In the genomic region with DNA sequence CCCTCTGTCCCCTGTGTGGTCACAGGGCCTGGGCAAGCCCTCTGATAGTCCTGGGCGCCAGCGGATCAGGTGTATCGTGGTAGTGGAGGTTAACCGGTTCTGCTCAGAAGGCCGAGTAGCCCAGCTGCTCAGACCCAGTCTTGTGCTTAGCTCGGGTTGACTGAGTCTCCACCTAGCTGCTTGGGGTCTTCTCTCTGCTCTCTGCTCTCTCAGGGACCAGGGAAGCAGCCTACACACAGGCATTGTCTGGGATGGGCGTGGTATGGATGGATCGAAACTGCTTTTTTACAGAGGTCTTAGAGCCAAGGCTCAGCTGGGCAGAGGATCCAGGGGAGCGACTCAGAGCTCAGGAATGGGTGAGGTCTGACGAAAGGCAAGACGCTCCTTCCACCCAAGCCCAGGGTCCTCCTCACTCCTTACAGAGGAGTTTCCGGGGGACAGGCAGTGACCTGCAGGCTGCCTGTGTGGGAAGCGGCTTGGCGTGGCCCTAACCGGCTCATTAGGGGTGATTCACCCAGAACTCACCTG, we compare ENCODE assay signal across 29 mouse cellular contexts. TPM values are rescaled to one million over a fixed set of nuclear protein-coding genes. Genes with fewer than 3 reads are reported as not detected.
DNase-seq lines count a peak whose midpoint lies in the region; ATAC-seq and TF ChIP-seq lines count a peak whose summit lies in the region.
"Had no signal": no experiment of that assay in that cellular context is flagged by ENCODE, and none has a peak within 500 bp of the region (broad histone marks: within the 10 kb centered on the region; RNA-seq: fewer than 3 reads in every experiment).

No protein-coding gene starts in this region.

- intact Hi-C loops in heart, adult 2 months (cut with DNase I) = no loop called here

- H3K27ac ChIP-seq in heart, embryonic 10.5 days = peak overlapping the region; percentile 23; the same call in 1 of the 2 replicates
- H3K27ac ChIP-seq in heart, adult 2 months = no peak overlapping the region
- no peak overlapping the region for H3K27ac ChIP-seq in hindbrain, embryonic 14.5 days
- H3K27ac ChIP-seq: hindbrain, embryonic 13.5 days; liver, embryonic 15.5 days; neural tube, embryonic 12.5 days had no signal

- TF ChIP-seq POLR2A in heart, adult 2 months (IDR thresholded peaks at IDR 0.05; ENCODE audit: insufficient read depth, low read depth, low read length) = no peak
- no peak for TF ChIP-seq POLR2A in myocyte (IDR thresholded peaks at IDR 0.05; ENCODE audit: insufficient read length, low read depth)

- H3K4me1 ChIP-seq in heart, embryonic 10.5 days = peaks cover 52% of the 10 kb centered on the region
- peaks cover 8% of the 10 kb centered on the region for H3K4me1 ChIP-seq in heart, adult 2 months (ENCODE audit: control insufficient read depth, insufficient read depth, low read length)
- H3K4me1 ChIP-seq in hindbrain, embryonic 14.5 days (replicated peaks; ENCODE audit: control insufficient read depth, insufficient read depth, low read length) = peaks cover 22% of the 10 kb centered on the region

- no peak overlapping the region for H3K9ac ChIP-seq in heart, adult 2 months (ENCODE audit: low read depth, low read length)
- H3K9ac ChIP-seq in hindbrain, embryonic 14.5 days = no peak overlapping the region
- H3K9ac ChIP-seq: heart, embryonic 12.5 days; hindbrain, embryonic 13.5 days; lung, embryonic 14.5 days; neural tube, embryonic 12.5 days had no signal

- no peak for TF ChIP-seq EP300 in heart, adult 2 months (IDR thresholded peaks at IDR 0.05; ENCODE audit: insufficient read depth, low read depth, low read length)

- H3K79me2 ChIP-seq in heart, adult 2 months (replicated peaks; ENCODE audit: control insufficient read depth, insufficient read depth, low read length) = no peaks in the 10 kb centered on the region
- no peaks in the 10 kb centered on the region for H3K79me2 ChIP-seq in myocyte (ENCODE audit: control insufficient read depth, insufficient read depth)

- 65% methylated on average over 15 of the region's 15 CpGs for WGBS in heart, embryonic 10.5 days
- 83% methylated on average over 15 of the region's 15 CpGs for WGBS in heart, adult 2 months
- 69% methylated on average over 15 of the region's 15 CpGs for WGBS in hindbrain, embryonic 14.5 days

- no peak overlapping the region for H3ac ChIP-seq in myocyte (ENCODE audit: control insufficient read depth, insufficient read length)

- H3K4me2 ChIP-seq in myocyte (ENCODE audit: low read depth) = peak overlapping the region; percentile 32
- H3K4me2 ChIP-seq in hindbrain, embryonic 14.5 days (replicated peaks) = no peak overlapping the region
- H3K4me2 ChIP-seq: heart, embryonic 12.5 days; hindbrain, embryonic 13.5 days; liver, embryonic 15.5 days; lung, embryonic 14.5 days; neural tube, embryonic 12.5 days had no signal

- no peaks in the 10 kb centered on the region for H3K27me3 ChIP-seq in heart, embryonic 10.5 days (ENCODE audit: insufficient read depth, poor library complexity, severe bottlenecking)
- H3K27me3 ChIP-seq in heart, adult 2 months (ENCODE audit: control insufficient read depth, insufficient read depth, low read length) = no peaks in the 10 kb centered on the region
- H3K27me3 ChIP-seq in myocyte (ENCODE audit: control insufficient read depth, insufficient read depth, insufficient read length) = no peaks in the 10 kb centered on the region
- no peaks in the 10 kb centered on the region for H3K27me3 ChIP-seq in hindbrain, embryonic 14.5 days (ENCODE audit: control insufficient read depth, insufficient read depth, low read length)
- H3K27me3 ChIP-seq: heart, embryonic 12.5 days; neural tube, embryonic 12.5 days had no signal

- no peaks in the 10 kb centered on the region for H3K9me3 ChIP-seq in heart, embryonic 10.5 days
- no peaks in the 10 kb centered on the region for H3K9me3 ChIP-seq in hindbrain, embryonic 14.5 days (ENCODE audit: control insufficient read depth, low read length)
- H3K9me3 ChIP-seq: heart, embryonic 12.5 days; hindbrain, embryonic 13.5 days; liver, embryonic 15.5 days; midbrain, embryonic 10.5 days; neural tube, embryonic 12.5 days had no signal

- H3K4me3 ChIP-seq in heart, embryonic 10.5 days = no peak overlapping the region
- no peak overlapping the region for H3K4me3 ChIP-seq in heart, adult 2 months
- H3K4me3 ChIP-seq in myocyte = no peak overlapping the region
- no peak overlapping the region for H3K4me3 ChIP-seq in hindbrain, embryonic 14.5 days (replicated peaks; ENCODE audit: low read length)
- H3K4me3 ChIP-seq: heart, embryonic 12.5 days; hindbrain, embryonic 13.5 days; liver, embryonic 15.5 days; midbrain, embryonic 10.5 days; neural tube, embryonic 12.5 days had no signal

- DNase-seq in heart, embryonic 10.5 days (ENCODE audit: low spot score) = no peak
- DNase-seq in heart, adult 2 months = no peak
- DNase-seq in 3T3-L1 (ENCODE audit: low read depth, low spot score) (peak; percentile 84), NIH3T3 (ENCODE audit: low read depth) (peak; percentile 69)
- no peak for DNase-seq in hindbrain, embryonic 14.5 days (ENCODE audit: low spot score)
- DNase-seq in kidney, postnatal 4 days = no peak
- no peak for DNase-seq in adrenal gland, postnatal 10 days
- DNase-seq: adrenal gland, postnatal 14 days; cerebellum, adult 11 months; cerebellum, adult 9-11 months; gastrocnemius, postnatal 14 days; heart, postnatal 36 days; kidney, adult 2 months; kidney, postnatal 36 days; layer of hippocampus, postnatal 36 days; lung, embryonic 14.5 days; lung, postnatal 14 days; right cerebral cortex, adult 18-20 months; spleen, adult 18-20 months; thymus, postnatal 4 days had no signal

- no peak for ATAC-seq in hindbrain, embryonic 14.5 days (ENCODE audit: low FRiP score)
- ATAC-seq: forebrain, embryonic 14.5 days; inflammation-experienced regulatory T-cells, adult 6 months; midbrain, embryonic 16.5 days had no signal

- TF ChIP-seq CTCF in heart, adult 2 months (IDR thresholded peaks at IDR 0.05) = no peak

- H3K36me3 ChIP-seq in heart, embryonic 10.5 days = no peaks in the 10 kb centered on the region
- H3K36me3 ChIP-seq in heart, adult 2 months (ENCODE audit: control insufficient read depth, insufficient read depth, low read length) = no peaks in the 10 kb centered on the region
- H3K36me3 ChIP-seq in myocyte (ENCODE audit: control insufficient read depth, insufficient read depth) = no peaks in the 10 kb centered on the region
- H3K36me3 ChIP-seq in hindbrain, embryonic 14.5 days (replicated peaks; ENCODE audit: control insufficient read depth, insufficient read depth) = no peaks in the 10 kb centered on the region
- H3K36me3 ChIP-seq: heart, embryonic 12.5 days; hindbrain, embryonic 13.5 days; liver, embryonic 15.5 days; midbrain, embryonic 10.5 days; neural tube, embryonic 12.5 days had no signal

TF ChIP-seq in myocyte, 11 proteins besides CTCF, POLR2A, EP300 and RAD21:
- no peak for TF ChIP-seq SRF (IDR thresholded peaks at IDR 0.05; ENCODE audit: control insufficient read depth, insufficient read length, low read depth)
- TF ChIP-seq REST (IDR thresholded peaks at IDR 0.05; ENCODE audit: insufficient read depth, insufficient read length) = no peak
- no peak for TF ChIP-seq MAX (IDR thresholded peaks at IDR 0.05; ENCODE audit: low read depth)
- no peak for TF ChIP-seq MYOD1 (IDR thresholded peaks at IDR 0.05; ENCODE audit: control insufficient read depth in 1 of 3, insufficient read length in 2 of 3, low read depth in 2 of 3)
- TF ChIP-seq TCF3 (IDR thresholded peaks at IDR 0.05; ENCODE audit: insufficient read length, low read depth) = no peak

RNA-seq across cellular contexts. Expression of gene Fgd2, which starts 41.1 kb away (rescaled TPM):
- 2.2 and 3.8 TPM in 2 replicates for polyA plus RNA-seq in heart, embryonic 10.5 days (2016; fragmentation: Nextera tagmentation; extraction: Ambion mirVana)
- 1 to 10 TPM; 1.9 to 2.4 TPM for total RNA-seq in heart, adult 2 months (2021)
- 5.9 and 9.2 TPM in 2 replicates for polyA plus RNA-seq in heart, adult 2 months (2012; rRNA removed)
- 0.54 TPM for polyA plus RNA-seq in myocyte (2012; fragmentation: generic; extraction: Trizol)
- 3.8 and 4.9 TPM in 2 replicates for polyA plus RNA-seq in hindbrain, embryonic 14.5 days (2014; fragmentation: Nextera tagmentation; extraction: Ambion mirVana)
- total RNA-seq in adrenal gland, postnatal 10 days (2021) = 1 to 10 TPM; 4.6 to 7.4 TPM

RNA-seq across cellular contexts. Expression of gene Mtch1, which starts 54.1 kb away (rescaled TPM):
- 281 and 310 TPM in 2 replicates for polyA plus RNA-seq in heart, embryonic 10.5 days (2016; fragmentation: Nextera tagmentation; extraction: Ambion mirVana)
- total RNA-seq in heart, adult 2 months (2021) = 100 to 1,000 TPM; 186 to 203 TPM
- polyA plus RNA-seq in heart, adult 2 months (2012; rRNA removed) = 234 and 293 TPM in 2 replicates
- 741 TPM for polyA plus RNA-seq in myocyte (2012; fragmentation: generic; extraction: Trizol)
- 530 and 564 TPM in 2 replicates for polyA plus RNA-seq in hindbrain, embryonic 14.5 days (2014; fragmentation: Nextera tagmentation; extraction: Ambion mirVana)
- 100 to 1,000 TPM; 330 to 395 TPM for total RNA-seq in adrenal gland, postnatal 10 days (2021)

Comparison
In these comparisons a context has a peak if more than half of its experiments do, and no peak if none do; other contexts are left out.
1. DNase-seq: peak in 3T3-L1 (single experiment) and NIH3T3 (single experiment); none in heart, embryonic 10.5 days (single experiment), heart, adult 2 months (0 of 2), hindbrain, embryonic 14.5 days (single experiment), kidney, postnatal 4 days (0 of 2) and adrenal gland, postnatal 10 days (single experiment).